Mouse (Mus musculus) thymus, adult 2 months (tissue): Measurements from ENCODE around the gene Klf6. TPM values are rescaled to one million over a fixed set of nuclear protein-coding genes. Genes with fewer than 3 reads are reported as not detected.

Source experiments
- DNase-seq: peaks from one replicate; pipeline ENCODE4 v3.0.0; 2021
- H3K27ac ChIP-seq: fragments of 200-500 bp; 2 replicates; pipeline ENCODE4 v1.5.1; 2012; ENCODE audit warnings: low read length, control low read depth; ENCODE audit not compliant: control insufficient read depth, insufficient read depth
- H3K27me3 ChIP-seq: fragments of 200-500 bp; 2 replicates; pipeline ENCODE4 v1.6.1; 2012; ENCODE audit warnings: mild to moderate bottlenecking, low read length, moderate library complexity, mixed read lengths; ENCODE audit not compliant: control insufficient read depth, insufficient read depth
- H3K36me3 ChIP-seq: fragments of 200-500 bp; 2 replicates; pipeline ENCODE4 v1.6.1; 2012; ENCODE audit warnings: mild to moderate bottlenecking, low read length, moderate library complexity; ENCODE audit not compliant: control insufficient read depth, insufficient read depth
- H3K4me1 ChIP-seq: fragments of 200-500 bp; replicated peaks from 2 replicates; pipeline ENCODE4 v1.6.1; 2012; ENCODE audit warnings: low read length; ENCODE audit not compliant: control insufficient read depth, insufficient read depth
- H3K4me3 ChIP-seq: fragments of 200-500 bp; 2 replicates; pipeline ENCODE4 v1.5.1; 2012; ENCODE audit warnings: mild to moderate bottlenecking, low read length, control low read depth, moderate library complexity; ENCODE audit not compliant: control insufficient read depth, insufficient read depth
- CTCF ChIP-seq: fragments of 200-500 bp; IDR thresholded peaks from 2 replicates; pipeline ENCODE4 v1.5.1; 2012; ENCODE audit warnings: mild to moderate bottlenecking, control low read depth, low read length, moderate library complexity, borderline replicate concordance; ENCODE audit not compliant: control insufficient read depth, poor library complexity, insufficient read depth; ENCODE audit errors: extremely low read depth
- POLR2A ChIP-seq: fragments of 200-500 bp; IDR thresholded peaks from 2 replicates; pipeline ENCODE4 v1.6.1; 2012; ENCODE audit warnings: mild to moderate bottlenecking, low read length, control low read depth, moderate library complexity; ENCODE audit not compliant: control insufficient read depth, poor library complexity, insufficient read depth; ENCODE audit errors: extremely low read depth
- WGBS: fragments of 180-500 bp; shearing (Covaris S2); methylation state at CpG from one replicate; pipeline ENCODE4 v1.1.7; 2018; 5-methylcytosine and 5-hydroxymethylcytosine counted together
- polyA plus RNA-seq: library from polyadenylated mRNA; depleted of rRNA; stranded (reverse); fragments of >200 nt; gene quantifications from 2 replicates; pipeline ENCODE4 v1.2.3, GENCODE M21; 2012

The Klf6 gene
- polyA plus RNA-seq, 1 experiment: 21.8 TPM

DNA sequence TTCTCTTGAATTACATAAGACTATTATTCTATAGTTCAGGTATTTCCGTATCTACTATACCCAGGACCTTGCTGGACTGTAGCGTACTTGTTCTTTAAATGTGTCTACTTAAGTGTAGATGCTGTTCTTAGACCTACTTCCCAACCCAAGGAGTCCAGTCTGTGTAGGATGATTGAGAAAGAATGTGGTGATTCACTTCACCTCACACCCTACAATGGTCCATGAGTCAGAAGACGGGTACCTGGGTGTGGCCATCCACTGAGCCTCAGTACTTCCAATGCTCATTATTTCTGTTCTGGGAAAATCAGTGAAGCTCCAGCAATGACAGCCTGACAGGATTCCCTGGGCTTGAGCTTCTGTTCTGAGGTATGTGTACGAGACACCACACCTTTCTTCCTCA, 25.5 kb downstream of the Klf6 start:
- no peaks in the 10 kb centered on the region for H3K27me3 ChIP-seq
- no peak for TF ChIP-seq POLR2A
- no peak for TF ChIP-seq CTCF
- H3K27ac ChIP-seq: no peak overlapping the region
- WGBS: 95% methylated on average over 4 of the region's 4 CpGs
- H3K4me3 ChIP-seq: no peak overlapping the region
- no peaks in the 10 kb centered on the region for H3K4me1 ChIP-seq
- H3K36me3 ChIP-seq: no peaks in the 10 kb centered on the region
- DNase-seq: no peak

DNA sequence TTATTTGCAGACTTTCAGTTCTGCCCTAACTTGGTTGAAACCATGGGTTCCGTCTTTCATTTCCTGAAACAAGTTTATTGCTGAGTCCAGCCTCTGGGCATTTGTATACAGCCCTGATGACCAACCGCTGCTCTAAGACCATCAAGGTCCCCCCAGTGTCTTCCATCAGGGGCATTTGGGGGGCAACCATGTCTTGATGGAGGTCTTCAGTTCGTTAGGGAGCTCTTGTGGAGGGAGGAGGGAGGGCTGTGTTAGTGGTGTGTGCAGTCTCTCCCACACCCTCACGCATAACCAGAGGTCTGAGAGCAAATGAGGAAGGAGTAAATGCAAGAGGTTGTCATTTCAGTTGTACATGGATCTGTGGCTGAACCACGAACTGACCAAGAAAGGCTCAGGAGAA, 26.9 kb downstream of the Klf6 start:
- no peak for TF ChIP-seq POLR2A
- TF ChIP-seq CTCF: no peak
- H3K4me1 ChIP-seq: no peaks in the 10 kb centered on the region
- H3K27ac ChIP-seq: peak overlapping the region; percentile 7; the same call in 1 of the 2 replicates
- 33% methylated on average over 5 of the region's 5 CpGs for WGBS
- H3K4me3 ChIP-seq: no peak overlapping the region
- H3K27me3 ChIP-seq: no peaks in the 10 kb centered on the region
- no peaks in the 10 kb centered on the region for H3K36me3 ChIP-seq
- no peak for DNase-seq

DNA sequence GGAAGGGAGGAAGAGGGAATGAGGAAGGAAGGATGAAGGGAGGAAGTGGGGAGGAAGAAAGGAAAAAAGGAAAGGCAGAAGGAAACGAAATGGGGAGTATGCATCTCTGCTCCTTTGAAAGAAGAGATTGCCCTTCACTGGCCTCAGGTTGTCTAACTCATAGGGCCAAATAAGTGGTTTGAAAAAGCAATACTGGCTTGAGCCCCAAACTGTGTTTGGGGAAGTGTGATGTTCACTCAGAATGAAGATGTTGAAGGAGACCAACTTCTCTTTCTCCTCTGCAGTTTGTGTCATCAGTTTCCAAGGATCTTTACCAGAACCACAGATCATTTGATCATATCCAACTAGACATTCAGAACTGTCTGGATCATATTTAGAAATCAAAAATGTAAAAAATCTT, 27.4 kb downstream of the Klf6 start:
- Histone ChIP-seq H3K4me3 (no peak overlapping the region), H3K36me3 (no peaks in the 10 kb centered on the region), H3K27me3 (no peaks in the 10 kb centered on the region), H3K27ac (no peak overlapping the region), H3K4me1 (no peaks in the 10 kb centered on the region)
- 33% methylated on average over 1 of the region's 1 CpGs for WGBS
- no peak for TF ChIP-seq POLR2A
- TF ChIP-seq CTCF: no peak
- no peak for DNase-seq

DNA sequence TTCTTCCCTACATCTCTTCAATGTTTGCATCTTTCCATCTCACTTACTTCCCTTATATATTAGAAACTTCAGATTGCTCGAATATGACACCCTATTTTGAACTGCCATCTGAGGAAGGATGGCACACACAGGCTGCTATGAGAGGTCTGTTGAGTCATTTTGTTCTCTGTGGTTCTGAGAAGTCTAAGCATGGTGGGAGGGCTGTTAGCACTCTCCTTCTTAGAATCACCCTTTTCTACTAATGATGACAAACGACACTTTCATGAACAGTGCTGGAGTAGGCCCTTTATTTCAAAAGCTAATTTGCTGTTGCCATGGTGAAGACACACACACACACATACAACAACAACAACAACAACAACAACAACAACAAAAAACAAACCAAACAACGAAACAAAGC, 28.8 kb downstream of the Klf6 start:
- no peak overlapping the region for H3K4me3 ChIP-seq
- DNase-seq: no peak
- no peak for TF ChIP-seq POLR2A
- no peak for TF ChIP-seq CTCF
- H3K27me3 ChIP-seq: no peaks in the 10 kb centered on the region
- no peak overlapping the region for H3K27ac ChIP-seq
- H3K36me3 ChIP-seq: no peaks in the 10 kb centered on the region
- H3K4me1 ChIP-seq: no peaks in the 10 kb centered on the region
- WGBS: 87% methylated on average over 3 of the region's 3 CpGs

DNA sequence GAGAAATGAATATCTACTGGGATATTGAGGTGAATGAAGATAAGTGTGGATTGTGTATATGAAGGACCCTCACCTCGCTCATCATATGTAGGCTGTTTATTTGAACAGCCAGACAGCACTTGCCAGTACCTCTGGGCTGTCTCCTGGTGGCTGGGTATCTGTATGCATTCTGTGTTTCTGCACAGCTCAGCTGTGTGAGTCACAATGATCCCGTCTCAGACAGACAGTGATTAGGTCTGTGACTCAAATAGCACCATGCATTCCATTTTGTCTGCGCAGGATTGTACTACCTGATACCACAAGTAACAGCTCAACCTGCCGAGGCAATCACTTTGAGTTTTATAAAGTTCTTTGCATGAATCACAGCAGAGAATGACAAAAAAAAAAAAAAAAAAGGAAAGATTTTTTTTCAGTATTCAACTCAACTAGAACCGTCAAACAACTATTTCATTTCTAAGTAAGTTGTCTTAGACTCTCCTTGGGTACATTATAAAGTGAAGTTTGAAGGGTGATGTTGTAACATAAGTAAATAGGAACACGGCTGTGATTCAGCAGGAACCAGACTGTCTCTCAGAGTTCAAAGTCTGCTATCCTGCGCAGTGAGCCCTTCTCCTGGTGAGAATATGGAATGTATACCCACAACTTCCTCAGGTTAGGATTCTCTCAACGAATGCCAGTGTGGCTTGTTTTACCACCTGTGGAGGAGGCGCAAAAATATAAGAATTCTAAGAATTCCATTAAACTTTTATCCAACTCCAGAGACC, 31.6 kb downstream of the Klf6 start:
- no peaks in the 10 kb centered on the region for H3K27me3 ChIP-seq
- WGBS: 94% methylated on average over 9 of the region's 9 CpGs
- no peak overlapping the region for H3K4me3 ChIP-seq
- H3K36me3 ChIP-seq: no peaks in the 10 kb centered on the region
- no peak overlapping the region for H3K27ac ChIP-seq
- no peak for DNase-seq
- TF ChIP-seq CTCF: no peak
- TF ChIP-seq POLR2A: no peak
- no peaks in the 10 kb centered on the region for H3K4me1 ChIP-seq

DNA sequence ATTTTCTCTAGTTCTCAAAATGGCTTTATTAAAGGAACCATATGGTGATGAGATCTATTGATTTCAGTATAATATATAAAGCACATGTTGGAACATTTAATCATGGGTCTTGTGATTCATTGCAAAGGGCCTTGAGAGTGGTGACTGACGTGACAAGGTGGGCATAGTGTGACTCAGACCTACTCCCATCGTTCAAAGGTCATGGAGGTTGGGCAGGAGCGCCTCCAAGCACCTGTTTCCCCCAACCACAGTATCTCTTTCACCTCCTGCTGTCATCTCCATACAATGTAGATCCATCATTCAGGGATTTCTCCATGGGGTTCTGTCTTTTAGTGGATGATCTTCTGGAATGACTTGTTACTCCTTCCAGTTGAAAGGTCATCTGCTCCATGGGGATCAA, 33.6 kb downstream of the Klf6 start:
- no peak overlapping the region for H3K27ac ChIP-seq
- 89% methylated on average over 3 of the region's 3 CpGs for WGBS
- no peaks in the 10 kb centered on the region for H3K36me3 ChIP-seq
- no peaks in the 10 kb centered on the region for H3K27me3 ChIP-seq
- no peak for DNase-seq
- no peak overlapping the region for H3K4me3 ChIP-seq
- H3K4me1 ChIP-seq: no peaks in the 10 kb centered on the region
- no peak for TF ChIP-seq POLR2A
- TF ChIP-seq CTCF: no peak
